Mouse (Mus musculus) retina, adult 2 months (tissue): ENCODE results near the gene Togaram2.
"Not testable (repeated sequence)": the region's sequence is repeated elsewhere in the genome, so short reads cannot be mapped to it uniquely, and the experiment has no call there.

Source experiments
- DNase-seq: peaks from one replicate; pipeline ENCODE4 v3.0.0-alpha.2; 2012; ENCODE audit warnings: low read depth, low spot score

Gene Togaram2

GRCm38 (mm10) chr17:71736442-71736841 is 63.4 kb downstream of the Togaram2 start:
- DNase-seq, result no peak

GRCm38 (mm10) chr17:71742156-71742555 is 69.1 kb downstream of the Togaram2 start:
- DNase-seq, result no peak

- no peak for DNase-seq
Observed at GRCm38 (mm10) chr17:71742935-71743334, 69.9 kb downstream of the Togaram2 start.

- no peak for DNase-seq
Observed at GRCm38 (mm10) chr17:71746114-71746513, 73.1 kb downstream of the Togaram2 start.

GRCm38 (mm10) chr17:71747561-71747960 is 74.5 kb downstream of the Togaram2 start:
- DNase-seq, result no peak

GRCm38 (mm10) chr17:71749616-71750168 is 76.6 kb downstream of the Togaram2 start:
- DNase-seq, result no peak

GRCm38 (mm10) chr17:71752831-71753230 is 79.8 kb downstream of the Togaram2 start, which contains the start of gene Pcare:
Pcare (minus strand) TSS chr17:71752894.
- peak; percentile 91 for DNase-seq

GRCm38 (mm10) chr17:71760536-71760935 is 87.5 kb downstream of the Togaram2 start:
- DNase-seq, result no peak

GRCm38 (mm10) chr17:71768173-71768572 is 95.1 kb downstream of the Togaram2 start, which contains the start of gene Clip4:
Clip4 (plus strand) TSS chr17:71768473.
- DNase-seq, result not testable (repeated sequence)

- no peak for DNase-seq
Observed at GRCm38 (mm10) chr17:71769564-71769963, 96.5 kb downstream of the Togaram2 start.

GRCm38 (mm10) chr17:71770696-71771095 is 97.6 kb downstream of the Togaram2 start:
- no peak for DNase-seq

- no peak for DNase-seq
Observed at GRCm38 (mm10) chr17:71774173-71774572, 101.1 kb downstream of the Togaram2 start.

- no peak for DNase-seq
Observed at GRCm38 (mm10) chr17:71775279-71775678, 102.2 kb downstream of the Togaram2 start.

GRCm38 (mm10) chr17:71778696-71779095 is 105.6 kb downstream of the Togaram2 start:
- DNase-seq, result no peak
